Mouse (Mus musculus) Patski (cell line): Measurements from ENCODE around the gene Grm2. TPM values are rescaled to one million over a fixed set of nuclear protein-coding genes. Genes with fewer than 3 reads are reported as not detected.
"Not testable (repeated sequence)": the region's sequence is repeated elsewhere in the genome, so short reads cannot be mapped to it uniquely, and the experiment has no call there.

Experiments
- ATAC-seq: fragments of 100-300 bp; one replicate; pipeline ENCODE4 v1.8.0; 2021
- CTCF ChIA-PET: fragments of 350-600 bp; sonication (Branson Sonifier 250); formaldehyde crosslinking; loops from one replicate; lab custom pipeline; 2022; ENCODE audit warnings: inconsistent platforms; lab: Charles Lee
- POLR2A ChIA-PET: fragments of 350-600 bp; sonication (Branson Sonifier 250); formaldehyde crosslinking; loops from one replicate; lab custom pipeline; 2022; ENCODE audit warnings: antibody characterized with exemption, inconsistent platforms; lab: Charles Lee
- DNase-seq: peaks from one replicate; pipeline ENCODE4 v3.0.0-alpha.2; 2011; ENCODE audit warnings: low read depth, low spot score
- H3K27me3 ChIP-seq: fragments of 371-371 bp; one replicate; pipeline ENCODE4 v1.5.1; 2021
- CTCF ChIP-seq: fragments of 100-300 bp; IDR thresholded peaks from one replicate; pipeline ENCODE4 v1.5.1; 2021
- in situ Hi-C: fragments of 300-500 bp; cut with MboI; formaldehyde crosslinking; loops from 3 replicates; pipeline ENCODE4 v1.11.1; 2018; ENCODE audit warnings: low pct_unique_long_range_greater_than_20kb, mixed read lengths
- polyA plus RNA-seq: library from polyadenylated mRNA; unstranded; gene quantifications from one replicate; pipeline ENCODE4 v1.2.3, GENCODE M21; 2021

The Grm2 gene
- polyA plus RNA-seq, 1 experiment from 2014 or later: not detected

DNA sequence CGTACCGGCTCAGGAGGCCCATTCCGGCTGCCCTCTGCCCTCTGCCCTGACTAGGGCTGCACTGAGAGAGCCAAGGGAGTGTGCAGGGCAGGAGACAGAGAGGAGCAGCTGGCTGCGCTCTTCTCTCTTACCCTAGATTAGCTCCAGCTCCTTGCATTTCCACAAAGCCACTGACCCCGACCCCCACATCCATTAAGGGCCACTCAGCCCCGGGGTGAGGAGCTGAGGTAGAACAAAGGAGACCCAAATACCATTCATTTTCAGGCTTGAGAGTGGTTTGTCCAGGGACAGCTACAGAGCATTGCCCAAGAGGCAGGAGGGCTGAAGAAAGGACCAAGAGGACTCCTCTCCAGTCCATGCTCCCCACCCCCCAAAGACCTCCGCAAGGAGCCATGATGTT lies 3.6 kb upstream of the Grm2 start:
- ChIA-PET CTCF (interaction anchor here (1.0 kb wide), 1 partner anchor 15 kb away, joined by 3 read pairs; no protein-coding TSS in a partner anchor), POLR2A (no interaction called here)
- in situ Hi-C loops: loop anchor here (10.0 kb wide), 1 partner anchor 55 kb away; no protein-coding TSS in a partner anchor
- H3K27me3 ChIP-seq: peaks cover 10% of the 10 kb centered on the region
- DNase-seq (no peak), ATAC-seq (no peak)
- TF ChIP-seq CTCF: no peak

DNA sequence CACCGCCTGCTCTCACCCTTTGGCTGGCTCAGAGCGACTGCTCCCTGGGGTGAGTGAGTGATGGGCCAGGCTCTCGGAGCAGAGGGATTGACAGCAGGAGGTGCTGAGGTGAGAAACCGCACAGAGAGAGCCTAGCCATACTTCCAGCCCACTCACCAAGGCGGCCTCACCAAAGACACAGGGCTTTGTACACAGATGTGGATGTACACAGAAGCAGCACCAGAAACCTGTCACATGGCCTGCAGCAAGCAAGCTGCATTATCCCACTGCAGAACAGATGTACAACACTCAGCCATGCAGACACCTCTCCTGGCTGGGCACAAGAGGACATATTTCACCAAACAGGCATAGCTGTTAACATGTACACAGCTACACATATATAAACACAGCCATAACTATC lies 1.7 kb upstream of the Grm2 start:
- ChIA-PET POLR2A (interaction anchor here (0.6 kb wide), 1 partner anchor 9 kb away, joined by 3 read pairs; no protein-coding TSS in a partner anchor), CTCF (interaction anchor here (0.7 to 2.0 kb wide), 2 partner anchors 14 to 80 kb away, joined by 3 to 8 read pairs; no protein-coding TSS in a partner anchor)
- ATAC-seq (no peak), DNase-seq (no peak)
- in situ Hi-C loops: loop anchor here (10.0 kb wide), 1 partner anchor 53 kb away; no protein-coding TSS in a partner anchor
- no peak for TF ChIP-seq CTCF
- peaks cover 15% of the 10 kb centered on the region for H3K27me3 ChIP-seq

DNA sequence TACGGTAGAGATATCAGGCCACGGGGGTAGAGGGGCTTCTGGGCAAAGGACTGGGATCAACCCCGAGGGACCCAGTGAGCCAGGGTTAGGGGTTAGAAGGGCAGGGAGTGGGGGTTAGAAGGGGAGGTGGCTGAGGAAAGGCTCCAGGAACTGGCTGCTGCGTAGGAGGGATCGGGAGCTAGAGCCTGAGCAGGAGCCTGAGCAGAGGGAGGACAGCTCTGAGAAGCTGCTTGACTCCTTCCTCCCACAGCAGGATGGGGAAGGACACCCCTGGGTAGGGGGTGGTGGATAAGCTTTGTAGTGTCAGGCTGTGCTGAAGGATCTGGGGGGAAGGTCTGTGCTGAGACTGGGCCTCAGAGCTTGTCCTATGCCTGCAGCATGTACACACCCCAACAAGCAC lies 938 bp upstream of the Grm2 start:
- CTCF ChIA-PET: interaction anchor here (2.0 kb wide), 1 partner anchor 13 kb away, joined by 8 read pairs; no protein-coding TSS in a partner anchor
- ATAC-seq: no peak
- in situ Hi-C loops: loop anchor here (10.0 kb wide), 1 partner anchor 52 kb away; no protein-coding TSS in a partner anchor

DNA sequence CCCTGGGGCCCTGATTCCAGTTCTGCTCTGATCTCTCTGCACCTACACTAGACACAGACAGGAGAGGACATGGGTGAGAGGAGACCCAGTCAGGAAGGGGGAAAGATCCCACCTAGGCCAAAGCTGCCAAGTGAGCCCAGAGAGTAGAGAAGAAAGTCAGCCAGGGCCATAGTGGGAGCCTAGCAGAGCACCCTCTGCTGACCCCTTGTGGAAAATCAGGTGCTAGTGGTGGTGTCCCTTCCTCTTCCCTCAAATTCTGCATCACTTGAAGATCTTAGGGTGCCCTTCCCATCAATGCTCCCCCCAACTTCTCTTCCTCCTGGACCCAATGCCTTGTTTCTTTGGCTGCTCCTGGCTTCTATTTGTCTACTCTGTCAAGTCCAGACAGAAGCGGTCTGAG lies 3.2 kb downstream of the Grm2 start:
- ChIA-PET CTCF (interaction anchor here (0.7 to 0.8 kb wide), 2 partner anchors 10 kb away, joined by 3 to 4 read pairs; no protein-coding TSS in a partner anchor), POLR2A (no interaction called here)
- in situ Hi-C loops: loop anchor here (10.0 kb wide), 1 partner anchor 48 kb away; no protein-coding TSS in a partner anchor
- no peak for TF ChIP-seq CTCF
- no peak for ATAC-seq
- H3K27me3 ChIP-seq: peaks cover 33% of the 10 kb centered on the region
- DNase-seq: no peak

More for the DNA sequence above, 938 bp upstream of the Grm2 start:
- POLR2A ChIA-PET: no interaction called here
- no peak for DNase-seq
- H3K27me3 ChIP-seq: peaks cover 15% of the 10 kb centered on the region
- TF ChIP-seq CTCF: no peak

DNA sequence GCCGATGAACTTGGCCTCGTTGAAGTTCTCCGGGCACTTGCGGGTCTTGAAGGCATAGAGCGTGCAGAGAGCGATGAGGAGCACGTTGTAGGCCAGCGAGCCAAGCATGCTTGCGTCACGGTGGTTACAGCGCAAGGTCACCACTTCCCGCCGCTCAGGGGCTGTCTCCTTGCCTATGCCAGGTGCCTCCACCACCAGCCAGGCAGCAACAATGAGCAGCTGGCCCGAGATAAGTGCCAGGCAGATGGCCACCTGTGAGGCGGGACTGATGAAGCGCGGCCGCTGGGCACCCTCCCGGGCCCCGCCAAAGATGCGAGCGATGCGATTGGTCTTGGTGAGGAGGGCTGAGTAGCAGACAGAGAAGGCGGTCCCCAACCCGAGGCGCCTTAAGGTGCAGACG lies 8.7 kb downstream of the Grm2 start:
- no peak for DNase-seq
- no peak for ATAC-seq
- peaks cover 26% of the 10 kb centered on the region for H3K27me3 ChIP-seq
- no peak for TF ChIP-seq CTCF
- in situ Hi-C loops: no loop called here
- ChIA-PET POLR2A (no interaction called here), CTCF (no interaction called here)

DNA sequence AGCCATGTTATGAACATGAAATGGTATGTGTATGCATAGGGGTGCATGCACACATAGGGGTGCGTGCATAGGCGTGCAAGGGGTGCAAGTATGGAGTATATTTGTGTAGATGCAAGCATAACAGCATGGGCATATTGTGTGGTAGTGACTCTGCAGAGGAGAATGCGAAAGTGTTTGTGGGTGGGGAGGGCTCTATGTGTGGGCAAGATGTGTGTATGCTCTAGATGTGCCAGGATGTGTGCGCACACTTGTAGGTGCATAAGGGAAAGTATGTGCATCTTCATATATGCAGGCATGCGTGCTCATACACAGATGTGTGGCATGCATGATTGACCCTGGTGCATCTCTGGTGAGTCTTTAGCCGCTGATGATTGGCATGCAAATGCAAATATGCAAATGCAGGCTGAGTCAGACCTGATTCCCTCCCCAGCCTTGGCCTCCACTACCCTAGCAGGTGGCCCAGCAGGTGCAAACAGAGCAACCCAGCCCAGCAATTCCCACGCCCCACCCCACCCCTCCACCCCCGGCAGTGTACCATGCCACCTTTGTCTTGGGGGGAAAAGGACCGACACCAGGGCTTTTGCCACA lies 10.1 kb downstream of the Grm2 start:
- H3K27me3 ChIP-seq: peaks cover 22% of the 10 kb centered on the region
- no peak for TF ChIP-seq CTCF
- no peak for ATAC-seq
- CTCF ChIA-PET: no interaction called here
- POLR2A ChIA-PET: no interaction called here
- no peak for DNase-seq
- in situ Hi-C loops: no loop called here

DNA sequence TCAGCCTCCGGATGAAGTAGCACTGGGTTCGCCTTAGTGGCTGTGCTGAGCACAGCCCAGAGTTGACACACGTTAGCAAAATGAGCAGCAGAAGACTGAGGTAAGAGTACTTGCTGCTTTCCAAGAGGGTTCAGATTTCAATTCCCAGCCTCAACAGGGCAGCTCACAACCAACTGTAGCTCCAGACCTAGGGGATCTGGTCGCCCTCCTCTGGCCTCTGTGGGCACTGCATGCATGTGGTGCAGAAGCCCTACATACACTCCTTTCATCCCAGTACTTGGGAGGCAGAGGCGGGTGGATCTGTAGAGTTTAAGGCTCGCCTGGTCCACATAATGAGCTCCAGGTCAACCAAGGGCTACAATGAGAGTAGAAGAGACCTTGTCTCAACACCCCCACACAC lies 12.1 kb downstream of the Grm2 start:
- POLR2A ChIA-PET: no interaction called here
- in situ Hi-C loops: no loop called here
- ATAC-seq (no peak), DNase-seq (no peak)
- no peak for TF ChIP-seq CTCF
- CTCF ChIA-PET: interaction anchor here (0.7 to 2.4 kb wide), 7 partner anchors 9 to 44 kb away, joined by 3 to 10 read pairs (median 4); no protein-coding TSS in a partner anchor
- peaks cover 23% of the 10 kb centered on the region for H3K27me3 ChIP-seq

DNA sequence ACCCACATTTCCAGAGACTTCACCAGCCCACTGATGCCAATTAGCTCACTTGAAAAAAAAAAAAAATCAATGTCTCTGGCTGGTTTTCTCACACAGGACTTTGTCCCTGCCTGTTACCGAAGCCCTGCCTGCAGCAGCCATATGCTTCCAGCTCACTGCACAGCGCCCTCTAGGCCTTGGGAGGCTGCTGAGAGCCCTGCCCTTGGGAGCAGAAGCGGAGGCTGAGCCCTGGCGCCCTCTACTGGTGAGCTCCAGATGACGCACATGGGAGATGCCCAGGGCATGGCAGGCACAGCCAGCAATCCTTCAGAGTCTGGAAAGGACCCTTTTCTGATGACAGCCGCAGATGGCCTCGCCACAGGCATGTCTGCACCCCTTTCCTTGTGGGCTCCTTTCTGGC lies 12.8 kb downstream of the Grm2 start:
- ChIA-PET CTCF (interaction anchor here (0.7 to 2.4 kb wide), 11 partner anchors 8 to 111 kb away, joined by 3 to 10 read pairs (median 4); no protein-coding TSS in a partner anchor), POLR2A (no interaction called here)
- TF ChIP-seq CTCF: peak; percentile 98
- H3K27me3 ChIP-seq: peaks cover 22% of the 10 kb centered on the region
- in situ Hi-C loops: no loop called here
- ATAC-seq (peak; percentile 70), DNase-seq (peak; percentile 20)

DNA sequence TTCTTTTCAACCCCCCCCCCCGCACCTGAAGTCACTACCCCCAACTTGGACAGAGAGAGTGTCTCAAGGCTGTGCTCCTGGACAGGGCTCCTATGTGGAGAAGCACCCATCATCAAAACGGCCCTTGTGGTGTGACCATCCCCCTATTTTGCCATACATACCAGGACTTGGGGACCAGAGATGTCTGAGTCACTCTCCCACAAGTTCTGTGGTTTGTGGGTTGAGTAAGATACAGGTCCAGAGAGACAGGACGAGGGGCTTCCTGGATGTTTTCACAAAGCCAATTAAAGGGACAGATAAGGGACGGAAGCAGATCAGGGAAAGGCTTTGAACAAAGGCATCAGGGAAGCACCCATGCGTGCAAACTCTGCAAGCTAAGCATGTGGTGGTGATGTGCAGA lies 14.5 kb downstream of the Grm2 start:
- no peak for TF ChIP-seq CTCF

DNA sequence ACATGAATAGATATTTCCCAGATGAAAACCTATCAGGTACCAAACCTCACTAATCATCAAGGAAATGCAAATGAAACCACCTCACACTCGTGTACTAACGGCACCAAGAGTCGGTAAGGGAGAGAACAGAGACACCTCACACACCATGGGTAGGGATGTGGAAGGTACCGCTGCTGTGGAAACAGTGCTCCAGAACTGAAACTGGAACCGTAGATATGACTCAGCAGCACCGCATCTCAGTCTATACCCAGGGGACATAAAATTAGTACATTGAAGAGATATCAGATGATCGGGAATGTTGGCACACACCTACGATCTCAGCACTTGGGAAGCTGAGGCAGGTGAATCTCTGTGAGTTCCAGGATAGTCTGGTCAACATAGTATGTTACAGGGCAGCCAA lies 17.7 kb downstream of the Grm2 start:
- POLR2A ChIA-PET: no interaction called here
- no peak for DNase-seq

More for the DNA sequence above, 14.5 kb downstream of the Grm2 start:
- DNase-seq (no peak), ATAC-seq (no peak)
- POLR2A ChIA-PET: no interaction called here
- CTCF ChIA-PET: interaction anchor here (2.1 kb wide), 1 partner anchor 109 kb away, joined by 6 read pairs; no protein-coding TSS in a partner anchor
- in situ Hi-C loops: no loop called here
- H3K27me3 ChIP-seq: peaks cover 10% of the 10 kb centered on the region

DNA sequence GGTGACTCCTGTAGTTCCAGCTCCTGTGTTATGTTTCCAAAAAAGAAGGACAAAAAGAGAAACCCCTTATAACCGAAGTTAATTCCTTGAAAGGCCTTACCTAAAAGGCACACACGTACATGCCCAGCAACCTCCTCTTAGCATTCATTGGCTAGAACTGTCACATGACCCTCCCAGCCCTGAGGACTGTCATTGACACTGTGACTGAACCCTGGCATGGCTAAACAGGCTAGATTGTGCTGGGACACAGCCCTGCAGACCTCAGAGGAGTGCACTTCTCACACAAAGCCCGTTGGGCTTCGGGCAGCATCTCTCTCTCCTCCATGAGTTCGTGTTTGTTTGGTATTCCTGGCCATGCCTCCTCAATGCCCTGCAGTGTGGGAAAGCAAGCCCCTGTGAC lies 23.7 kb downstream of the Grm2 start:
- no peak for DNase-seq
- CTCF ChIA-PET: no interaction called here
- no peak for ATAC-seq
- POLR2A ChIA-PET: no interaction called here
- peaks cover 3% of the 10 kb centered on the region for H3K27me3 ChIP-seq
- in situ Hi-C loops: no loop called here
- TF ChIP-seq CTCF: no peak

More for the DNA sequence above, 17.7 kb downstream of the Grm2 start:
- no peak for TF ChIP-seq CTCF
- H3K27me3 ChIP-seq: peaks cover 12% of the 10 kb centered on the region
- no peak for ATAC-seq
- CTCF ChIA-PET: no interaction called here
- in situ Hi-C loops: no loop called here

DNA sequence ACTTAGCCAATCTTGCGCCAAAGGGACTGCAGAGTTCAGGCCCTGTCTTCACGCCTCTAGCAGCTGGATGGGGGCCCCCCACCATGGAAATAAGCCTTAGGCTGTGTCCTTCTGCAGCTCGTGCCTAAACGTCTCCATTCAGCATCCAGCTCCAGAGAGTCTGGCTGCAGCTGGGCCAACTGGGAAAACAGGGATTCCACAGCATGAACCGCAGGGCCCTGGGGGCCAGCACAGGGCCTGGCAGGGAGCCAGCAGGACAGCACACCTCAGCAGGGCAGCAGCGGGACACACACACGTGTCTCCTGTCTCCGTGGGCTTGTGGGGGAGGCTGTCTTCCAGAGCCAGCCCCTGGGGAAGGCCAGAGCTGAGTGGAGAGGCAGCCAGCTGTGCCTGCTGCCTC lies 28.1 kb downstream of the Grm2 start:
- DNase-seq: peak; percentile 2
- CTCF ChIA-PET, POLR2A ChIA-PET, ATAC-seq, in situ Hi-C loops, H3K27me3 ChIP-seq: not testable (repeated sequence)
